Mouse (Mus musculus) stomach, embryonic 15.5 days (tissue): ENCODE results near the gene Atp8a2. TPM values are rescaled to one million over a fixed set of nuclear protein-coding genes. Genes with fewer than 3 reads are reported as not detected.

Experiments
- ATAC-seq: fragments of 200-750 bp; cut with Nextera tagmentation; 2 replicates; pipeline ENCODE4 v1.8.0; 2017; ENCODE audit warnings: low read depth, moderate number of reproducible peaks, moderate TSS enrichment; ENCODE audit not compliant: insufficient read depth, low FRiP score
- H3K27ac ChIP-seq: fragments of 300-500 bp; sonication (generic); 2 replicates; pipeline ENCODE4 v1.5.1; 2015; ENCODE audit warnings: mild to moderate bottlenecking, inconsistent platforms
- H3K27me3 ChIP-seq: fragments of 300-500 bp; sonication (generic); replicated peaks from 2 replicates; pipeline ENCODE4 v1.6.1; 2015; ENCODE audit warnings: inconsistent platforms
- H3K36me3 ChIP-seq: fragments of 300-500 bp; sonication (generic); 2 replicates; pipeline ENCODE4 v1.6.1; 2015; ENCODE audit warnings: inconsistent platforms
- H3K4me1 ChIP-seq: fragments of 300-500 bp; sonication (generic); 2 replicates; pipeline ENCODE4 v1.6.1; 2015; ENCODE audit warnings: inconsistent platforms
- H3K4me2 ChIP-seq: fragments of 300-500 bp; sonication (generic); 2 replicates; pipeline ENCODE4 v1.6.1; 2015; ENCODE audit warnings: mild to moderate bottlenecking, inconsistent platforms
- H3K4me3 ChIP-seq: fragments of 300-500 bp; sonication (generic); replicated peaks from 2 replicates; pipeline ENCODE4 v1.5.1; 2015; ENCODE audit warnings: inconsistent platforms
- H3K9ac ChIP-seq: fragments of 300-500 bp; sonication (generic); 2 replicates; pipeline ENCODE4 v1.6.1; 2015; ENCODE audit warnings: inconsistent platforms
- H3K9me3 ChIP-seq: fragments of 300-500 bp; sonication (generic); 2 replicates; pipeline ENCODE4 v1.6.1; 2016; ENCODE audit warnings: inconsistent platforms
- WGBS: fragments of 180-500 bp; shearing (Covaris S2); methylation state at CpG from one replicate; pipeline ENCODE4 v1.1.7; 2015; 5-methylcytosine and 5-hydroxymethylcytosine counted together
- polyA plus RNA-seq: library from polyadenylated mRNA; unstranded; fragments of >200 nt; fragmentation: Nextera tagmentation; extraction: Ambion mirVana; gene quantifications from 2 replicates; pipeline ENCODE4 v1.2.1, GENCODE M21; 2015

The Atp8a2 gene
- polyA plus RNA-seq, 1 experiment from 2014 or later = 6.0 TPM

DNA sequence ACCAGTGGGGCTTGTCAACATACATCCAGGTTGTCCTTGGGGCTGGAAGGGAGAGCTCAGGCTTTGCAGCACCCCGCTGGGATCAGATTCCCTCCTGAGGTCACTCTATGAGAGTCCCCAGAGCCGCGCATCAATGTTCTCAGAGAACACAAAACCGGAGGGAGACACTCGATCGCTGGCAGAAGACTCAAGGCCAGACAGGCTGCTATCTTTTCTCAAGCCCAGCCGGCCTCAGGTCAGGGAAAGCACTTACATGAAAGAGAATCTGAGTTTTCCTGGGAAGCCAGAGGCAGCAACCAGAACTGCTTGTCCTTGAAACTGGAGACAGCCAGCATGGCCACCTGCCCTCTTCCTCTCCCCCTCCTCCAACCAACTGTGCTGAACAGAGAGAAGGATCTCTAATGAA is 519.4 kb downstream of the Atp8a2 start:
- no peak overlapping the region for H3K4me2 ChIP-seq
- H3K9ac ChIP-seq = no peak overlapping the region
- peaks cover 9% of the 10 kb centered on the region for H3K4me1 ChIP-seq
- H3K36me3 ChIP-seq = no peaks in the 10 kb centered on the region
- no peak overlapping the region for H3K4me3 ChIP-seq
- 66% methylated on average over 7 of the region's 7 CpGs for WGBS
- no peak overlapping the region for H3K27ac ChIP-seq
- no peaks in the 10 kb centered on the region for H3K9me3 ChIP-seq
- ATAC-seq = no peak
- H3K27me3 ChIP-seq = no peaks in the 10 kb centered on the region

DNA sequence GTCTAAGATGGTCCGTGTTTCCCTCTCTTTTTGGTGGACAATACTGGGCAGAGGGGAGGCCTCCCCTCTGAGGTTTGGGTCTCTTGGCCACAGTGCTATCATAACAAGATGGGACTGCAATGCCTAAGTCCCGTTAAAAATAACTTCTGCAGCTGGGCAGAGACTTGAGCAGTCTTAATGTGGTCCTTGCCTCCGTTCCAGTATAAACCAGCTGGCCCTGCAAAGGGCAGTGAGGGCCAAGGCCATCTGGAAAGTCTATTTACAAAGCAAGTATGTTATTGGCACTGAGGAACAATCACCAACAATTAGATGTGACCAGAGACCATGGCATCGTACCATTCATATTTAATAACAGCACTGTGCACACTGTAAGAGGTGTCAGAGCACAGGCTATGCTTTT is 521.6 kb downstream of the Atp8a2 start:
- H3K36me3 ChIP-seq = no peaks in the 10 kb centered on the region
- no peak for ATAC-seq
- H3K9ac ChIP-seq = no peak overlapping the region
- peaks cover 9% of the 10 kb centered on the region for H3K4me1 ChIP-seq
- WGBS = 61% methylated on average over 4 of the region's 4 CpGs
- no peak overlapping the region for H3K4me2 ChIP-seq
- H3K27ac ChIP-seq = no peak overlapping the region
- no peak overlapping the region for H3K4me3 ChIP-seq
- no peaks in the 10 kb centered on the region for H3K27me3 ChIP-seq
- H3K9me3 ChIP-seq = no peaks in the 10 kb centered on the region

DNA sequence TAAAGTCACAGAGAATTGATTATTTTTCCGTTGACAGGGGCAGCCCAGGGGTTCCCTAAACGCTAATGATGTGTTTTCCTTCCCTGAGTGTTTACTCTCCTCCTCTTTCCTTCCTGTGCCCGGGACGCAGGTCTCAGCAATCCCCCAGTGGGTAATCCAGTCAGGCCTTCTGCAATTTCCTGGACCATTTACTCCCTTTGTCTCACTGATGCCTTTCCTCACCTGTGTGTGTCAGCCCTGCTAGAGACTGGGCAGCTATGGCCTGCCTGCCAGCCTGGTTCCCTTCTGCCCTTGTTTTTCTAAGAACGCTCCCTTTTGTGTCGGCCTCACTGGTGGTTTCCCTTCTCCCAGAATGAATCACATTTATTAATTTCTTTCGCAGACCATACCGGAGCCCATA is 522.4 kb downstream of the Atp8a2 start:
- no peaks in the 10 kb centered on the region for H3K9me3 ChIP-seq
- no peak; the same call in 1 of the 2 replicates for ATAC-seq
- H3K36me3 ChIP-seq = no peaks in the 10 kb centered on the region
- H3K4me3 ChIP-seq = no peak overlapping the region
- no peak overlapping the region for H3K27ac ChIP-seq
- 19% methylated on average over 8 of the region's 8 CpGs for whole genome bisulfite sequencing
- H3K4me1 ChIP-seq = peaks cover 9% of the 10 kb centered on the region
- H3K4me2 ChIP-seq = no peak overlapping the region
- H3K9ac ChIP-seq = no peak overlapping the region
- no peaks in the 10 kb centered on the region for H3K27me3 ChIP-seq

DNA sequence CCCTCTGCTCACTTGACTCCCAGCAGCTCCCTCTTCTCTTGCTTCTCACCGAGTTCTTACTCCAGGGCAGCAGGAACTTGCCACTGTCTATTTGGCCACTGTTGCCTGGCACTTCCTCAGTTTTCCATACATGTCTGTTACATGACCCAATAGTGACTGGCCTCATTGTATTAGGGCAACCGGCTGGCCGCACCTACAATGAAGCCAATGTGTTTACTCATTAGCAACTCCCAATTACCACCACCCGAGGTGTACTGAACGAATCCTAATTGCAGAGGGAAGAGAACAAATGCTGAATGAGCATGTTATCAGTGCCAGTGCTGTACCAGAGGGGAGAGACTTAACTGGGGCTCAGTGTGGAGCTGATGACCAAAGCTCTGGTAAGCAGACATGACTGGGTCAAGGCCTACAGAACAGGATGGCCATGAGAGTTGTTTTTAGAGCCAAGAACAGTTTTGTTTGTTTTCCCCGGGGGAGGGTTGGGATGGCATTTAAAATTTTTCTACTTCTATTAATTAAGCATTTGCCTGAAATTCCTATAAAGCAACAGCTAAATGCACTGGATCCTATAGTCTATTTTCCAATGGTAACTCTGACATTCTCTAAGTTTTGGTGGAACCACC is 524.0 kb downstream of the Atp8a2 start:
- Histone ChIP-seq H3K27me3 (no peaks in the 10 kb centered on the region), H3K4me2 (no peak overlapping the region), H3K4me1 (peaks cover 9% of the 10 kb centered on the region), H3K36me3 (no peaks in the 10 kb centered on the region), H3K27ac (no peak overlapping the region), H3K9ac (no peak overlapping the region), H3K4me3 (no peak overlapping the region), H3K9me3 (no peaks in the 10 kb centered on the region)
- no peak for ATAC-seq
- WGBS = 81% methylated on average over 6 of the region's 6 CpGs

DNA sequence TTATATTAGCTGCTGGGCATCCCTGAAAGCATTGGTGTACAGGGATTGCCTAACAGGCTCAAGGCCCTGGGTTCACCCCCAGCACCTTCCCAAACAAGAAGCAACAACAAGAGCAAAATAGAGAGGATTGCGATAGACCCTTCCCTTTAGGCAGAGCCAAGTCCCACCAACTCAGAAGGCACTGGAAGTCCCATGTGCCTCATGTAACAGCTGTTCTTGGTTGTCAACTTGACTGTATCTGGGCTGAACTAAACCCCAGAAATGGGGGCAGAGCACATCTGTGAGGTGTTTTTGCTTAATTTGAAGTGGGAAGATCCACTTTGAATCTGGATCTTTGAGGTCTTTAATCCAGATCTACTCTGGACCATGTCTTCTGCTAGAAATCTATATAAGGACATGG is 539.9 kb downstream of the Atp8a2 start:
- no peaks in the 10 kb centered on the region for H3K27me3 ChIP-seq
- no peak overlapping the region for H3K27ac ChIP-seq
- H3K4me2 ChIP-seq = no peak overlapping the region
- H3K4me3 ChIP-seq = no peak overlapping the region
- WGBS = 94% methylated on average over 1 of the region's 1 CpGs
- no peaks in the 10 kb centered on the region for H3K9me3 ChIP-seq
- H3K4me1 ChIP-seq = no peaks in the 10 kb centered on the region
- no peak for ATAC-seq
- no peak overlapping the region for H3K9ac ChIP-seq
- no peaks in the 10 kb centered on the region for H3K36me3 ChIP-seq

DNA sequence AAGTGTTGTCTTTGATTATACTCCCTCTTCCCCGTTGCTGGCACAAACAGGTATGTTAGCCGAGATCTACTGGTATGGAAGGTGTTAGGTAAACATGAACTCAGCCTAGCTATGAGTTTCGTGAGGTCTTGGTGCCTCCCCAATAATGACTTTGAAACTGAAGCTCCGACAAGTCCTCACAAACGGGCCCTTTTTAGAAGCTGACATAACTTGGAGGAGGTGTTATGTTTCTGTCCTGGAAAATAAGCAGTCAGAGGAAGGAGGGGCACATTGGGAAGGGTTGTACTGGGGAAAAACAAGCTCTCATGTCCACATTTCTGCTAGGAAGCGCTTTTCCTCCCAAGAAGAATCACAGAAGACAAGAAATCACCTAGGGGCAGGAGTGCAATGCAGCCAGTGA is 540.4 kb downstream of the Atp8a2 start:
- WGBS = 60% methylated on average over 6 of the region's 6 CpGs

DNA sequence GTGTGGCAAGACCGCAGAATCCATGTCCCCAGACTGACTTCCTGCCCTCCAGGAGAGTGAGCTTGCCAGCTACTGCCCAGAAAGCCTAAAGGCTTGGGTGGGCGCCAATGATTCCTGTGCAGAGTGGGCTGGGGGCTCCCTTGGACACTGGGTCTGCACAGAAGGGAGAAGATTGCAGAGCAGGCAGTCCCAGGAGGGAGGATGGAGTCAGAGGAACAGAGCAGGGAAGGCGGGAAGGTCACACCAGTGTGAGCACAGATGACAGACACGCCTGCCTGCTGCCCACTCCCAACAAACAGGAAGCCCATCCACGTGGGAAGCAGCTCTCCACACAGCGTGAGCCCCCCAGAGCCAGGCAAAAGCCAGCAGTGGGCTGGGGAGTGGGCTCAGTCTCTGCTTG is 547.6 kb downstream of the Atp8a2 start:
- Histone ChIP-seq H3K9ac (no peak overlapping the region), H3K4me3 (no peak overlapping the region), H3K27me3 (no peaks in the 10 kb centered on the region), H3K4me2 (no peak overlapping the region), H3K9me3 (no peaks in the 10 kb centered on the region), H3K27ac (no peak overlapping the region), H3K4me1 (no peaks in the 10 kb centered on the region), H3K36me3 (no peaks in the 10 kb centered on the region)
- ATAC-seq = no peak
- 71% methylated on average over 6 of the region's 6 CpGs for WGBS

More for the DNA sequence above, 540.4 kb downstream of the Atp8a2 start:
- Histone ChIP-seq H3K27ac (no peak overlapping the region), H3K27me3 (no peaks in the 10 kb centered on the region), H3K4me1 (no peaks in the 10 kb centered on the region), H3K9ac (no peak overlapping the region), H3K36me3 (no peaks in the 10 kb centered on the region), H3K9me3 (no peaks in the 10 kb centered on the region), H3K4me3 (no peak overlapping the region), H3K4me2 (no peak overlapping the region)
- ATAC-seq = no peak

DNA sequence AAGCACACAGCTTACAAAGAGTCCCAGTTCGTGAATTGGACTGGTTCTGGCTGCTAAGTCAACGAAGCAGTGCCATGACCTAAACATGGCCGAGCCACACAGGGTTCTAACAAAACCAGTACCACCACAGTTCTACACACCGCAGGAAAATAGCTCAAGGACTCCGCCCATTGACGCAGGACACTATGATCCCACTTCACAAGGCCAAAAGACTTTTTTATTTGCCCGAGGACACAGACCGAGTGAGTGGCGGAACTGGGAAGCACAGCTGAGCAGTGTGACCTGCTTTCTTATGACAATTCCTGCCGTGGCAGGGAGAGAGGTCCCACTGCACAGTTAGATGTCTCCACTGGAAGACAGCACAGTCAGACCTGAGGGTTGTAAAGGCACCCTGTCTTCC is 548.4 kb downstream of the Atp8a2 start:
- H3K4me3 ChIP-seq = no peak overlapping the region
- H3K36me3 ChIP-seq = no peaks in the 10 kb centered on the region
- no peak for ATAC-seq
- no peaks in the 10 kb centered on the region for H3K4me1 ChIP-seq
- no peak overlapping the region for H3K9ac ChIP-seq
- WGBS = 84% methylated on average over 10 of the region's 10 CpGs
- no peaks in the 10 kb centered on the region for H3K9me3 ChIP-seq
- no peak overlapping the region for H3K27ac ChIP-seq
- H3K4me2 ChIP-seq = no peak overlapping the region
- no peaks in the 10 kb centered on the region for H3K27me3 ChIP-seq

DNA sequence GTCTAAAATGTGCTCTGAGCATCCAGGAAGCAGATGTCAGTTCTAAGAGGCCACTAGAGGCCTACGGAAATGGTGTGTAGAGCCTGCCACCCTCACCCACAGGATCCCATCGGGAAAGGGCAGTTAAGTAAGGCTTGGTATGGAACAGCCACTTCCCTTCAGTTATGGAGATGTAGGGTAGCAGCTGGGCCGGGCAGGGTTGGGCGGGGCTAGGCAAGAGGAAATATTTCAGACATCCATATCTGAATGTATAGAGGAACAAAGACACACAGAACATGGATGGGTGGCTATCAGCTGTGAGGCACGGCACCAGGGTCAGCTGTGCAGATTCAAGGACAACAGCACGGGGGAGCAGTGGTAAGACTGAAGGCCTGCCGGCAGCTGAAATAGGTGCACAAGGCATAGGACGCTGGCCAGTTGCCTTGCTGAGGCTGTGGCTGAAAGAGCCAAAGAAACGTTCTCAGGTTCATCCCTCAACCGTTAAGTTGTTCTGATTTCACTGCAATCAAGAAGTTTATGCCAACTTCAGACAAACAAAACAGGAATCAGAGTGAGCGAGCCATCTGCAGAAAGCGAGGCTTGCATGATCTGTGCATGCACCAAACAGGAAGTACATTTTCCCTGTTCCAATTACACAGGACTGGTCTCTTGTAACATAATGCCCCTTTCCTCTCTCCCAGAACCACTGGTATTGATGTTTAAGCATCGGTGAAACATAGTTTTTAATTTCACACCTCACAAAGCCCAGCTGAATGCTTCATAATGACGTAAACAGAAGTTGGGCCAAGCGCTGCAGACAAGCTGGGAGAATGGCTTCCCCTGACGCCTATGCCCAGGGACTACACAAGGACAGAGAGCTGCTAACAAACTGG is 549.9 kb downstream of the Atp8a2 start:
- H3K9ac ChIP-seq = no peak overlapping the region
- no peak overlapping the region for H3K4me3 ChIP-seq
- H3K4me1 ChIP-seq = no peaks in the 10 kb centered on the region
- no peaks in the 10 kb centered on the region for H3K36me3 ChIP-seq
- no peak overlapping the region for H3K27ac ChIP-seq
- 64% methylated on average over 16 of the region's 16 CpGs for WGBS
- H3K9me3 ChIP-seq = no peaks in the 10 kb centered on the region
- no peaks in the 10 kb centered on the region for H3K27me3 ChIP-seq
- H3K4me2 ChIP-seq = no peak overlapping the region
- ATAC-seq = no peak

DNA sequence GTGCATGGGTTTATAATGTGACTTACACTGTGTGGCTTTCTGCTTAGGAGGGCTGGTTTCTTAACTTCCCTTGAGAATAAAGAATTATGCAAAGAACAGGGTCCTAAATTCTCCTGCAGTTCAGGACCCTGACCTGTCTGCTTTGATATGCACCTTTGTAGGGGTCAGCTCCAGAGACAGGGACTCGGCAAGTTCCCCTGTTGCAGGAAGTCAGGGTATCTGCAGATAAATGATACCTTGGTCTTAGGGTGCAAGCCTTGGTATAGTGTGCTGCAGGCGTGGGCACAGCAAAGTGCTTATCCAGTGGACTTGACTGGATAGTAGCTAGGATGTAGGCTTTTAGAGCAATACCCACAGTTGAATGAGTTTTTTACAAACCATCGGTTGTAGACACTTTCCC is 552.1 kb downstream of the Atp8a2 start:
- no peak overlapping the region for H3K4me3 ChIP-seq
- 71% methylated on average over 3 of the region's 3 CpGs for WGBS

DNA sequence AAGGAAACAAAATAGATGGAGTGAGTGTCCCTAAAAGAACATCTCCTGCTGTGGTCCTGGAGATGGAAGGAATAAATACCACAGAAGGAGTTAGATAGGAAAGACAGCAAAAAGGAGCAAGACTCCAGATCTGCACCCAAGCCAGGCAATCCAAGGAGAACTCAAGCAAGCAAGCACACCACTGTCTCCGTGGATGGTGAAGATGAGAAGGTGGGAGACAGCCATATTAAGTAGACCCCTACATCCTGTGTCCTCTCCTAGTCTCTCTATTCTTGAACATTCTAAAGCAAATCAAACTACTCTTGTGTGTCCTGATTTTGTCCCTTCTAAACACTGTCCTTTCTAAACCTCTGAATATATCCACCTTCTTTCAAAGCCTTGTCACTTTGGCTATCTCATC is 552.8 kb downstream of the Atp8a2 start:
- H3K27ac ChIP-seq = no peak overlapping the region
- no peak overlapping the region for H3K9ac ChIP-seq
- H3K4me1 ChIP-seq = no peaks in the 10 kb centered on the region
- WGBS = 85% methylated on average over 1 of the region's 1 CpGs
- H3K27me3 ChIP-seq = no peaks in the 10 kb centered on the region
- H3K4me3 ChIP-seq = no peak overlapping the region
- no peak for ATAC-seq
- H3K36me3 ChIP-seq = no peaks in the 10 kb centered on the region
- H3K4me2 ChIP-seq = no peak overlapping the region
- no peaks in the 10 kb centered on the region for H3K9me3 ChIP-seq

More for the DNA sequence above, 552.1 kb downstream of the Atp8a2 start:
- Histone ChIP-seq H3K4me2 (no peak overlapping the region), H3K9ac (no peak overlapping the region), H3K27ac (no peak overlapping the region), H3K36me3 (no peaks in the 10 kb centered on the region), H3K27me3 (no peaks in the 10 kb centered on the region), H3K9me3 (no peaks in the 10 kb centered on the region), H3K4me1 (no peaks in the 10 kb centered on the region)
- ATAC-seq = no peak

DNA sequence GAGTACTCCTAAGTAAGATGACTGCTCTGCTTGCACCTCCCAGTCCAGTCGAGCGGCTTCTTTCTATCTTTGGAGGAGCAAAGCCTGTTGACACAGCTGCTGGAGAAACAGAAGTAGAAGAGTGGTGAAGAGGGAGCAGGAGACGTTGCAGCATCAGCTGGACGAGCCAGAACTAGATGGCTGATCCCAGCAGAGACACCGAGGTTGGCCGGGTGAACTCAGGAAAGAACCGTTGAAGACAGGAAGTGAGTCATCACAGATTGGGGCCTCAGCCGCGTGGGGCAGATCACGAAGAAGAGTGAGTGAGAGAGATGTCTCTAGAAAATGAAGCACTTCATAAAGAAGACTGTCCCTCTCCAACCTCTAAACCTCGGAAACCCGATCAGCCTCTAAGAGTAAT is 553.4 kb downstream of the Atp8a2 start:
- WGBS = 37% methylated on average over 12 of the region's 12 CpGs
- Histone ChIP-seq H3K4me2 (no peak overlapping the region), H3K4me1 (no peaks in the 10 kb centered on the region), H3K27me3 (no peaks in the 10 kb centered on the region), H3K4me3 (no peak overlapping the region), H3K9me3 (no peaks in the 10 kb centered on the region), H3K9ac (no peak overlapping the region), H3K27ac (no peak overlapping the region), H3K36me3 (no peaks in the 10 kb centered on the region)
- ATAC-seq = no peak
